Mouse (Mus musculus) adipocyte (in vitro differentiated cells): ENCODE results near the gene Zfp423.

Experiments used
- DNase-seq: peaks from one replicate; pipeline ENCODE4 v3.0.0-alpha.2; 2016; ENCODE audit warnings: low spot score

Zfp423 gene

DNA sequence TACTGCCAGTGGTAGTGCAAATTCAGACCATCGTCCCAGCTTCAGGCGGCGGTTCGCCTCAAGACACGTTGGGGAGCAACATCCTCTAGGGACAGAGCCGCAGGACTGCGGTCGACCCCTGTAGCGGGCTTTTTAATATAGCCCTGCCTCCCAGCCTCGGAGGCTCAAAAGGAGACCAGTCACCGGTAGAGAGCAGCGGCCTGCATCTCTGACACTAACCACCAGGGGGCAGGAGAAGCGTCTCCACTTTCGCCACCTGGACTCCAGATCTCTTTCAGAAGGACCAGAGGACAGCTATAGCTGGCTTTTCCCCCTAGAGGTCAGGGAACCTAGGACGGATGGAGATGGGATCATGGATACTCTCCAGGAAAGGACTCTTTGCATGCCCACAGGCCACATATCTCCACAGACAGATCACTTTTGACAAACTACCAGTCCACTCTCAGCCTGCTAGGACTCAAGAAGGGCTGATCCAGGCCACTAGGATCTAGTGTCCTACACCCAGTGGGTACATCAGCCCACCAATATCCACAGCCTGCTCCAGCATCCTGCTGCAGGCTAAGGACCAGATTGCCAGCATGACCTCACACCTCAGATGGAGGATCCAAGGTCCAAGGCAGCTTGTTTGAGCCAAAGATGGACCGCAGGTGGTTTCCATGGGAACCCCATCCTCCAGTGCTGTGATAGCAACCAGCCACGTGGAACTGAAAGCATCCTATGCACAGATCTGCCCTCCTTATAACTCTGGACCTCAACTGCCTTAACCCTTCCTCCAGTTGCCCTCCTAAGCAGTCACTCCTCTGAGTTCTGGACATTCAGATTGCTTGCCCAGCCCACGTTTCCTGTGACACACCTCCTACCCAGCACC lies 295.8 kb downstream of the Zfp423 start:
- DNase-seq: peak; percentile 69

DNA sequence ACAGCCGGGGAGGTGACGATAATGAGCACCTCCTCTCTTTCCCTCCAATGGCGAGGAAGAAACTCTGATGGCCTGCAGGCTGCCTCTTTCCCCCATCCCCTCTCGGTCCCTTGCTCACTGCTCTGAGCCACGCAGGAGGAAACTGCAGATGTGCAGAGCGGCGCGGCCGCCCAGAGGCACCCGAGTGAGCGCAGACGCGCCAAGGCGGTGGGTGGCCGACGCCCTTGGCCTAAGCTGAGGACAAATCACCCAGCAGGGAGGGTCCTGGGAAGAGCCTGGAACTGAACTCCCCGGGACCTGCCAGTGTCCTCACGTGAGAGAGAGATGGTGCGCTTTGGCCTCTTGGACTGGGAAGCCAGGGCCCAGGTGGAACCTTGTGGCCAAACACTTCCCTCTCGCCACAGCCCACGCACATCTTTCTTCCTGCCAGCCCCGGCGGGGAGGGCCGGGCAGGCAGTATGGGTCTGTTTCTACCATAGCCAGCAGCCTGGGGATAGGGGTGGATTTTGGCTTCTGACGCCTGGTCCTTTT lies 296.5 kb downstream of the Zfp423 start:
- DNase-seq: no peak

DNA sequence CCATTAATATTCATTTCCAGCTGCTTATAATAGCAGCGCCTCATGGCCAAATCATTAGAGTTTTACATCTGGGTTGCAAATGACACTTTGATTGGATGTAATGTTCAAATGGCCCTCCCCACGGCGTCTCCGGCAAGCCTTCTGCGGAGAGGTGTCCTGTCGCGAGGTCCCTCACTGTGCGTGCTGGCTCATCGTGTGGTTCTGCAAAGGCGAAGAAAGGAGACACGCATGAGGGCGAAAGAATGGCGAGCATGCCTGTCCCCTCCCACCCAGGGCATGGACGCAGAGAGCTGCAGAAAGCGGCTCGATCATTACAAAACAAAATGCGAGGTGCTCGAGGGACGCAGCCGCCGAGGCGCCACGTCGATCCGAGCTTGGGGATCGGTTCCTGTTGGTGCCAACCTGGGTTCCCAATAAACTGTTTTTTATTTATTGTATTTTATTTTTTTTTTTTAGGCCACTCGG lies 297.1 kb downstream of the Zfp423 start:
- DNase-seq: no peak

DNA sequence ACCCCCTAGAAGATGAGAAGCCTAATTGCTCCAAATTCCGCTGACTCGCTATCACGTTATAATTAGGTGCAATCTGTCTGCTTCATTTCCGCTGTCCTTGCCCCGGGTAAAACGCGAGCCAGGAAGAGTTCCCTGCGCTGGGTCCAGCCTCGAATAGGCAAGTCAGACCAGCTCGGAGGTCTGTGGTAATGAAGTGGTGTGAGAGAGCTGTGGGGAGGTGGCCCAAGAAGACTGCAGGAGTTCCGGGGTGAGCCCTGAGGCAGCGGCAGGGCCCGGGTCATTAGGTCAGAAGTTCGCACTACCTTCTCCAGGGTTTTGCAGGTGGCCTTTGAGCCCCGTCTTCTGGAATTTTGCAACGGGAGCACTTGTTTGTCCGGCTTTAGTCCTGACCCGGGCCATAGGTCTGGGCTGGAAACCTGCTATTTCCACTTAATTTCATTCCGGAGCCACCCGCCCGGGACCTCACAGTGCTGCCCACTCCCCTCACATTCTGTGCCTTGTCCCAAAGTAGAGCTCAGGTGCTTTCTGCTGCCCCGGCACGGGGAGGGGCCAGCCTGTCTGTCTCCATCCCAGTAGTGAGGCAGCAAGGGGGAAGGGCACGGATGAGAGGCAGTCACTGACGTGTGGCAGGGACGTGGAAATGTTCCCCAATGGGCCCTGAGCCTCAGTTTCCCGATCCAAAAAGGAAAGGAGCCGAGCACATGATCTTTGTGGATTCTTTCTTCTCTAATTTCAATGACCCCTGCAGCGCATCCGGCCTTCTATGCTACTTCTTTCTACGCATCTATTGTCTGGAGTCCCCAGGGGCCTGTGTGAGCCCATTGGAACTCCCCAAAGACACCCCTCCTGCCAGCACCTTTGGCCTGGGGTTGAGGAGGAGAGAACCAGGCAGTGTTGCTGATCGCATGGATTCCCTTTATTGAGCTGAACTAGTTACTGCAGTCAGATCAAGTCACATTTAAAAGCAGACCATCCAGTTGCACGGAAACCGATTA lies 298.2 kb downstream of the Zfp423 start:
- no peak for DNase-seq

DNA sequence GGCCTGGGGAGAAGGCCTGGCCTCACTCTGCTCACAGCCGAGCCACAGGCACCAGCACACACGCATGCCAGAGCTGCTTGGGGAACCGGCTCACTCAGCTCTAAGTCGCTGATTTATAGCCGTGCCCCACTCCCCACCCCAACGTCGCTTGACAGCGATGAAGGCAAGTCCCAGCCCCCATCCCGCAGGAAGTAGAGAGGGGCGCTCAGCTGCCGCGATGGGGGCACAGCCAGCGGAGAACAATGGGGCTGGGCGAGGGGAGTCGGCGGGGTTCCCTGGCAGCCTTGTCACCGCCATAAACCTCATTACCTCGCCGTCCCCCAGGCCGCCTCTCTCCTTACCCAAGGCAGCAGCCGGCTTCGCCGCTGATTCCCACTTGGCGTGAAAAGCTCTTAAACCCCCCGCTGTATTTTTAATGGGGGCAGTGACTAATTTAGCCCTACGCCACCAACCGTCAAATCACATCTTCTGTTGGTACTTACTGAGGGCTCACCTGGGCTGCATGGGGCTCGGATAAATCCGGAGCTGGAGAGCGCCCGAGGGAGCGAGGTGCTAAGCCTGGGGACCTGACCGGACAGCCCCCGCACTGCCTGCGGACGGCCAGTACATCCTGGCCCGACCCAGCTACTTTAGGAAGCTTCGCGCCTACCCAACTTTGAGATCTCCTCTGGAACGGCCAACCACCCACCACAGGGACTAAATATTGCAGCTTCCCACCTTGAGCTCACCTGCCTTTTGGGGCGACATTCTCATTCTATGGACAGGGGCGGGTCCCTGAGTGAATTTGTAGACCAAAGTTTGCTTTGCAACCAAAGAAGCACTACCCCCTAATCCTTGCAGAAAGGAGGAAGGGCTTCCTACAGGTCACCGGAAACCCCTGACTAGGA lies 299.1 kb downstream of the Zfp423 start:
- no peak for DNase-seq

DNA sequence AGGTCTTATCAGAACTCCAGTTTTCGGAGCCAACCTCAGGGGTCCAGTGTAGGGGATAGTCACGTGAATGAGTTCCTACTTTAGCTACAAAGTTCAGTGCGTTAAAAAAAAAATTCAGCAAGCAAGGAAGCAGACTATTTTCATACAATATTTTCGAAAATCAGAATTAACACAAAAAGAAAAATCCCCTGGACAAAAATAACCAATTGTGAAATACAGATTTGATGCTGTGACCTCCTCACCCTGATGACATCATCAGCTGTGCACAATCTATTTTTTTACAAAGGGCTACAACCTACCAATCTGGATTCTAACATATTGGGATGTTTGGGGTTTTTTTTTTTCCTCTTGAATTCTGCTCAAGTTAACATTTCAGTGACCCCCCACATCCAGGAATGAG lies 301.9 kb downstream of the Zfp423 start:
- no peak for DNase-seq

DNA sequence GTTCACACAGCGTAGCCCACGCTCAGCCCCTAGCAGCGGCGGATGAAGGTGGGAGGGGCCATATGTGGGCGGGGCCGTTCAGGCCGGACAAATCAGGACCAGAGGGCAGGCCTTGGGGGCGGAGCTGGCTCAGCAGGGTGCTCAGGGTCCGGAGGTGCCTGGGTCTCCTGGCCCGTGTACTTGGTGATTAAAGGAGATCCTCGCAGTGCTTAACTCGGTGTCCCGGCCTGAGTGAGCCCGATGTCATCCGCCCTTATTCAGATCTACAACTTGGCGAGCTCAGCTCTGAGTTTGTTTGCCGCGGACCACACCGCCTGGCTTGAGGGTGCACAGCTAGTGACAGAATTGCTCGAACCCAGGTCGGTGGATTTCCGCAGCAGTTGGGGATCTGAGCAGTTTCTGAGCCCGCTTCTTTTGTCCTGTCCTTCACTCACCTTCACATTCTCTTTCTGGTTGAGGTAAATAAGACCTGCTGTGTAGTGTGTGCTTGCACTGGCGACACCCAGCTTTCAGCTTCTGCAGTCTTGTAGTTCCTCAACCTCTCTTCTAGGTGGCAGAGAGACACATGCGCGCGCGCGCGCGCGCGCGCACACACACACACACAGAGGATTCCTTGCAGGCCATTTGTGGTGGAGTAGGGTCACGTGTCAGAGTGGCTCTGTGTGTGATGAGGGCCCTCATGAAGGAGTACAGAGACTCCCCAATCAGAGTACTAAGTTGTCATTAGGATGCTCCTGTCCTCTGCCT lies 302.7 kb downstream of the Zfp423 start:
- DNase-seq: no peak

DNA sequence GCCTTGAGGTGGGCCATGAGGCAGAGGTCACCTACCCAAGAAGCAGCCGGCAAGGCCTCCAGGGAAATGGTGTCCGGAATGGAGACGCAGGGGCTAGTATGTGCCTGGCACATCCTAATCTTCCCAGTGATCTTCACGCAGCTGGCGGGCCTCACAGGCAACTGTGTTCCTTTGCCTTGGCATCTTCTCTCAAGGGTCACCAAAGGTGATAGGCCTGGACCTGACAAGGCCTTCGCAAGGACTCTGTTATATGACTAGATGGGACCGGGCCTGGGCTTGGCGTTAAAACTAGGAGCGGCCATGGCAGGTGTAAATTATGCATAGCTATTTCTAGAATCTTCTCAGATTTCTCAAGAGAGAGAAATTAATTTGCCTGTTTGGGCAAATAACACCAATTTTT lies 303.4 kb downstream of the Zfp423 start:
- DNase-seq: no peak

DNA sequence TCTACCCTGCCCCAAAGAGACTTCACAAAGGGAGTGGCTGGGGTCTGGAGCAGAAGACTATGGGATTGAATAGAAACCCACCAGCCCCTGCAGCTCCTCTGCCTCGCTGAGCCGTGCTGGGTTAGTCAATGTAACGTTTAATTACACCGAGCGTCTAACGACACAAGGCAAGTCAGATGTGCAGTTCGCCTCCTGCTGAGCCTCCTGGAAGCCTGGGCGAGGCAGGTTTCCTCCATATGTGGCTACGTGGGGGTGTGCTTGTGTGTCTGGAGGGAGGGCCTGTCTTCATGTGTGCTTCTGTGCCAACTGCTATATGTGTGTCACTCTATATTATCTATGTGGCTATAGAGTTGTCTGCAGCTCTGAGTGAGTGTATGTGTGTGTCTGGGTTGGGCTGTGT lies 311.6 kb downstream of the Zfp423 start:
- no peak for DNase-seq

DNA sequence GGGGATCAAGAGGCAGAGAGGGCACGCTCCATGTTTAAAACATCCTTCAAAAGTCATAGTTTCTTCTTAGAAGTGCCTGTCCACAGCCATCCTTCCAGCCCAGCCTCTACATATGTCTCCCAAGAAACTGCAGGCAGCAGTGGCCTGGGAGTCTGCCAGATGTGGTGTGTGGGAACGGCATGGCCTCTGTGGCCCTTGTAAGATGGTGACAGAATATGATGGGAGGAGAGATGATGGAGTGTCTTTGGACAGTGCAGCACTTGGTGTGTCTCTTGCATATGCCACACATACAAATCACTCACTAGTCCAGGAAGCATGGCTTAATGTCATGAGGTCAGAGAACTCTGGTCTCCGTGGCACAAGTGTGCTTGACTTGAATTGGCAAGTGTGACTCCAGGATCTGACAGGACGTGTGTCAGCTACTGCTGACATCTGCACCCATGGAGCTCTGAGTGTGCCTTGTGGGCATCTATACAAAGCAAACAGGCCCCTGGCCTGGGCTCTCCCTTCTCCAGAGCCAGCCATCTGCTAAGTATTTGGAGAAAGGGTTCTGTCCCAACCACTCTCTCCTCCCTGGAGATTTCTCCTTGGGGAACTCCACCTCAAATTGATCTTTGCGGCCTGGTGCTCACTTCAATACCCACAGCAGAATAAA lies 313.4 kb downstream of the Zfp423 start:
- DNase-seq: peak; percentile 57

DNA sequence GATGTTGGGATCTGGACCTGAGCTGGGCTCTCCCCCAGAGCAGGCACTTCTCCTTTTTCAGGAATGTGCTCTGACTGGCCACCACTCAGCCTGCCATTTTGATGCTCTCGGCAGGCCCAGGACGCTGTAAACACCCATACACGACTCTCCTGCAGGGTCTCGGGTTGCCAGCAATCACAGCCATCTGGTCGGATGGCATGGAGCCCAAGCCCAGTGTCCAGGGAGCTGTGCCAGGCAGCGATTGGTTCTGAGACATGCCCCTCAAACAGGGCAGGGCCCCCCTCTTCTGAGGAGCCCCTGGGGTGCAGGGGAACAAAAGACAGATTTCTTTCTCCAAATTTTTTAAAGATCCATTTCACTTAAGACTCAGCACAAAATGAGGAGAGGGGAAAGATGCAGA lies 314.0 kb downstream of the Zfp423 start:
- DNase-seq: no peak

DNA sequence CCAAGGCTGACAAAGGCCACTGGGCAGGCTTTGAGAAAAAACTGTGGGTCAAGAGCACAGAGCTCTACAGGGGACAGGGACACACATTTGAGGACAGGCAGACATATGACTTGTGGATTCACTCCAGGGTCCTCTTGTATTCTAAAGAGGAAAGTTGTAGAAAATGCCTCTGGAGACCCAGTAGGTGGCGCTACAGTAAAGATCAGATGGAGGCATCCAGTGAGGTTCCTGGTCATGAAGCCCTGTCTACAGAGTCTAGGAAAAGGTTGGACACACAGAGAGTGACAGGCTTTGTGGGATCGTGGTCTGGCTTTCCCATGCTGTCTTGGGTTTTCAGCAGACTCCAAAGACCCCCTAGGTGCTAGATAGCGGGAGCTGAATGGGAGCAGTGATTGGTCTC lies 318.5 kb downstream of the Zfp423 start:
- peak; percentile 53 for DNase-seq

DNA sequence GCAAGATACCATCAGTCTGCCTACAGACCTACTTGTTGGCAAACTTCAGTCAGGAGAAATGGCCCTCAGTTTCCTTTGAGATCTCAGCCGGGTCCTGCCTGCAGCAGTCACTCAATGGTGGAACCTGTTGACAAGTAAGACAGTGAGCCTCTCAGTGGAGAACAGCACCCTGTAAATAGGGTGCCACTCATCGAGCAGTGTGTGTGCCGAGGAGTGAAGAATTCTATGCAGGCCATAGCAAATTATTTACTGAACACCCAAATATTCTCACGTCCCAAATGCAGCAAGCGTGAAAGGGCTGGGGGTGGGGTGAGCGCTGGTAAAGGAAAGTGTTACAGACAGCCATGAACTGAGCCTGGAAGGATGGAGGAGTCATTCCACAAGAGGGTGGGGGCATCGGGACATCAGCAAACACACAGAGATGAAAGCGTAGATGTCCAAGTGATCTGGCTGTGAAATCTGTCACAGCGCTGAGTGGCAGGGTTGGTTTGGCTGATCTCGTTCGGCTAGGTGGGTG lies 323.1 kb downstream of the Zfp423 start:
- no peak for DNase-seq

DNA sequence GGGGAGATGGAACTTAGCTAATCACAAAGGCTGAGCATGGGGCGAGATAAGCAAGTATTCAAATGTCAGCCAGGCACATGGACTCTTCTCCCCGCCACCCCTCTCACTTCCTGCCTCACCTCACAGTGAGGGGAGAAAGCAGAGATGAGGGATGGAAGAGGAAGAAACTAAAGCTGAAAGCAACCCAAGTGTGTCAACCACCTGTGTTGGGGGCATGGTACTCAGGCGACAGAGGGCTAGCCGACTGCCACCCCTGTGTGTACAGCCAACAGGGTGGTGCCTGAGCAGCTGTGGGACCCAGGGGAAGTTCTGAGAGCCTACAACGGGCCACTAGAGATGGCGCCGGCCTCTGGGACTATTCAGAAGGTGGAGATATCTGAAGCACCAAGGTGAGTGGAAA lies 327.6 kb downstream of the Zfp423 start:
- no peak for DNase-seq

DNA sequence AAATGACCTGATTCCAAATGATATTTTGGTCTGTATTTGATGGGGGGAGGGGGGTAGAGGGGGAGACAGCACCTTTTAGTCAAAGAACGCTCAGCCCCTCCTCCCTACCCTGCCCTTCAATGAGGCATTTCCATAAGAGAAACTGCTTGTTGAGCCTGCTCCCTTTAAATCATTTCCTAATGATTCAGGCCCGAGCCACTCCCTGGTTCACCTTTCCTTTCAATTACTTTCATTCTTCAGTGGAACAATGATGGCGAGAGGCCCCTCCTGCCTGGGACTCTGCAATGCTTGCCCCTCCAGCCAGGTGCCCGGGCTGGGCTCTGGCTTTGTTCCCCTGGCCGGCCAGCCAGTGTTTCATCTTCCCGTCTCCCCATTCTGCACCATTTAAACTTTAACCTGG lies 329.7 kb downstream of the Zfp423 start:
- DNase-seq: no peak

DNA sequence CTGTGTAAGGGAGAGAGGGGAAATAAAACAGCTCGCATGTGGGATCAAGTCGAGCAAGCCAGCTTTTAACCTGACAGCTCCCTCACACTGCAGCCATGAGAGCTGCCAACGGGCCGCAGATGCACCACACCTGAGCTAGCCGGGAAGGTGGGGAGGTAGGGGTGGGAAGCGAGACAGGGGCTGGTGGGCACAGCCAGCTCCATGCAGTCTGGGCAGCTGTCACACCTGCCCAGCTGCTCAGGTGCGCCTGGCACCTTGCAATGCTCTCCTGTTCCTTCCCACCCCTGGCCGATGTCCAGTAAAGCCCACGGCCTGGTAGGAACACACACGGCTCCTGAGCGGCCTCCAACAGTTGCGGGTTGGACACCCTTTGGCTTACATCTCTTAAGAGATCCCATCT lies 338.2 kb downstream of the Zfp423 start:
- no peak for DNase-seq

DNA sequence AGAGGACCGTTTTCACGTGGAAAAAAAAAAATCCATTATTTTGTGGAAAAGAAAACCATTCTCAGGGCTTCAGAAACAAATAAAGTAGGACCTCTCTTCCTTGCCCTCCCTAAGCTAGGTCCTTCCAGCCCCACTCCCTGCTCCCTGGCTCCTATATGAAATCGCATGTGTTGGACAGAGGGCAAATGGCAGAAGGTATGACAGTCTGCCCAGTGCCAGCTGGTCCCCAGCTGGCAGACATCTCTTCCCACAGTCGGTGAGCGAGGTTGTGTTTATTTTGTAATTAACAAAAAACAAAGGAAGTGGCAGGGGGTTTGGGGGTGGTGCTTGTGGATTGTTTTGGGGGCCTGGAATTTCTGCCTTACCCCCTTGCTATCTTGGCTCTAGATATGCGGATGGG lies 339.2 kb downstream of the Zfp423 start:
- no peak for DNase-seq

DNA sequence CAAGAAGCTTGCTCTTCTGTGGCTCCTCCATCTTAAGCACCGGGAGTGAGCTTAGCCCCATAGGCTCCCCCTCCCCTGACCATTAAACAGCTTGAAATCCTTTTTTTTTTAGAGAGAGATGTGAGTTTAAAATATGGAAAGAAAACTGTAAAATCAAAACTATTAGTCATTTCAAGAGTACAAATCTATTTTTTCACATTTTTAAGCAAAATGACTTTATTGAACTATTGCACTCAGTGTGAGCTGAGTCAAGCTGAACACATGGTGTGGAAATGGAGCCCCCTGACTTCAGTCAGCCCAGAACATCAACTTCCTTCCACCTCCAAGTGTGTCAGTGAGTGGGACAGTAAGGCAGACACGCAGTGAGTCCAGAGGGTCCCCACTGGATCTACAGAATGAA lies 339.9 kb downstream of the Zfp423 start:
- DNase-seq: no peak

DNA sequence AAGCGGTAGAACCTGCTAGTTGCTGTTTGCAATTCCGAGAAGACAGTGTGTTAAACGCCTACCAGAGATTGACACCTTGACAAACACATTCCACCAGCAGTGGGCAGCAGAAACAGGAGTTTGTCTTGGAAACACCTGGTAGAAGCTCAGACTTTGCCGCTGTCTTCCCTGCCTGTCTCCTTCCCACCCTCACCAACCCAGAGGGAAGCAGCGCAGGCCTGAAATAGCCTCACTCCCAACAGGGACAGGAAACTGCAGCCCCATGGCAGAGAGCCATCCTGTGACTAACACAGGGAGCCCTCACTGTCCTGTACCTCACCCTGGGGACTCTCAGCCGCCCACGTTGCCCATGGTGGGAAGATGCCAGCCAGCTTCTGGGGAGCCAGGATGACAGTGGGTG lies 340.3 kb downstream of the Zfp423 start:
- DNase-seq: peak; percentile 10

DNA sequence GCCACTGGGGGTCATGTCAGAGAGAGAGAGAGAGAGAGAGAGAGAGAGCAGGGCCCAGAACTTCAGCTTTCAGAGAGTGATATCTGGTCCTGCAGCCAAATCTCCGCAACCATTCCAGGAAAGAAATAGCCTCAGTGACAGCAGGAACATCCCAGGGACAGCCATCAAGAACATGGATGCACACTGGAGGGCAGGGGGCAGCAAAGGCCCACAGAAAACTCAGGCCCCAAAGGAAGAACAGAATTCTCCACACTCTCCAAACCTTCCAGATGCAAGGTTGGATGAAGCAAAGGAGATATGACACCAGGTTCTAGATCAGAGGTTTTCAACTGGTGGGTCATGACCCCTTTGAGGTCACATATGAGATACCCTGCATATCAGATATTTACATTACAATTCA lies 345.7 kb downstream of the Zfp423 start:
- no peak for DNase-seq
